Mouse (Mus musculus): ENCODE measurements around the gene Olfr801.

DNA sequence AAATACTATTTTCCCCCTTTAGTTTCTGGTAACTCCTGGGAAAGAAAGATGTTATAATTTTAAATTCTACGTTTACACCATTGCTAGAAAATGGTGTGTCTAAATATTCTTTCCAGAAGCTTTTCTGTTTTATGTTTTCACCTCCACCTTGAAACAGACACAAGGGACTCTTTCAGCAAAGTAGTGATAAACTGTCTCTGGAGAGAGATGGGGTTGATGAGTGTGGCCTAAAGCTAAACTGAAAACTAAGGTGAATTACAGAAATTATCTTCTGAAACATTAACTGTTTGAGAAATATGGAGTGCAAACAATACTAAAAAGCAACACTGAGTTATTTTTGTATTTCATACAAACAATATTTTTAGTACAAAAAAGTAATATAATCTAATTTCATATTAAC, 45.8 kb downstream of the Olfr801 start, which contains the start of gene Olfr798:
- TF ChIP-seq POLR2A (IDR thresholded peaks at IDR 0.05; ENCODE audit: borderline replicate concordance, extremely low read depth, insufficient read depth, insufficient read length, poor library complexity, severe bottlenecking), result no peak
- no peak for TF ChIP-seq CTCF (IDR thresholded peaks at IDR 0.05; ENCODE audit: borderline replicate concordance, extremely low read depth, insufficient read depth, insufficient read length)

Measured in brain, embryonic 14.5 days (tissue).